Mouse (Mus musculus): ENCODE data around the gene Pitpnc1. TPM values are rescaled to one million over a fixed set of nuclear protein-coding genes. Genes with fewer than 3 reads are reported as not detected.

The Pitpnc1 gene
- polyA plus RNA-seq, 1 experiment from 2014 or later = 35.2 TPM

DNA sequence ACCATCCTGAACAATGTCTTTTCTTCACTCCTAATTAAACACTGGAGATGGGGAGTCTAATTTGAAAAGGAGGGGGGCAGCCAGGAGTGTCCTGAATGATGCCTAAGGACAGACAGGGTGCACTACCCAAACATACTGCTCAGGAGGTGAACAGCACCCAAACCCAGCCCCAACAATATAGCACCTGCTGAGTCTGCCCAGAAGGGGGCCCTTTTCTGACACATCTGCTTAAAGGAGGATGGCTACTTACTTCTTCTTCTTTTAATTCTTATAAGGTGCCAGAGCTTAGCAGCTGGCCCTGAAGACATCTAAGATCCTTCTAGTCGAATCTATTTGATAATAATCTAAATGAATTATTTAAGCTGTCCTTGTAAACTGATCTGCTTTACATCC is 247.3 kb downstream of the Pitpnc1 start:
- WGBS = 83% methylated on average over 1 of the region's 1 CpGs
- Histone ChIP-seq H3K9ac (no peak overlapping the region), H3K4me1 (replicated peaks) (peaks cover 13% of the 10 kb centered on the region; the same call in 1 of the 2 replicates), H3K36me3 (peaks cover 17% of the 10 kb centered on the region), H3K4me2 (no peak overlapping the region), H3K9me3 (no peaks in the 10 kb centered on the region), H3K4me3 (no peak overlapping the region), H3K27ac (no peak overlapping the region), H3K27me3 (no peaks in the 10 kb centered on the region)
- no peak for ATAC-seq (ENCODE audit: low FRiP score)

DNA sequence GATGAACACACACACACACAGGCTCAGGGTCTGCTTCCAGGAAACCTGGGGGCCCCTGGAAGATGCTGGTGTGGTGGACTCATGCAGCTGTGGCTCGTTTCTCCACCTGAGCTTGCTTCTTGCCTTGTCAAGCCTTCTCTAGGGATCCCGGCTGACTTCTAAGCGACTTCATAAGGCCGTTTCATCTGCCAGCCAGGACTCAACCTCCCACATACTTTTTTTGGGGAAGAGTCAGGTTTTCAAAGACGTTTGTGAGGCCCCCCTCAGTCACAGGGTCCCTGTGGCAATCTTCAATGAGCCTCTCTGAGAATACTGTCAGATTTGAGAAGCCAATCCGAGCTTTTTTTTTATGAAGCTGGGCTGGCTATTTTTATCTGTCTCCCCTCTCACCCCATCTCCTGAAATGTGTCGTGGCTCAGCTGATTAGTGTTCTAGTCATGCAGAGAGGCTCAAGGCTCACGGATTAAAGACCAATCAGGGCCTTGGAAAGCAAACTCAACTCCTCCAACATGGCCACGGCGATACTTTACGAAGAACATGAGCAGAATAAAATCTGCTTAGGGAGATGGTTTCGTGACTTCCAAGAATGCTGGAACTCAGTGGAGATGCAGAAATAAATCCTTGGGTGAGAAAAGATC is 247.8 kb downstream of the Pitpnc1 start:
- Histone ChIP-seq H3K9ac (no peak overlapping the region), H3K4me2 (no peak overlapping the region), H3K27me3 (no peaks in the 10 kb centered on the region), H3K4me1 (replicated peaks) (peaks cover 13% of the 10 kb centered on the region; the same call in 1 of the 2 replicates), H3K9me3 (no peaks in the 10 kb centered on the region), H3K36me3 (peaks cover 14% of the 10 kb centered on the region), H3K27ac (0 out of 2 replicates have a peak overlapping the region, but pooled peaks have one; percentile 37), H3K4me3 (no peak overlapping the region)
- 62% methylated on average over 12 of the region's 12 CpGs for WGBS
- ATAC-seq (ENCODE audit: low FRiP score) = no peak

DNA sequence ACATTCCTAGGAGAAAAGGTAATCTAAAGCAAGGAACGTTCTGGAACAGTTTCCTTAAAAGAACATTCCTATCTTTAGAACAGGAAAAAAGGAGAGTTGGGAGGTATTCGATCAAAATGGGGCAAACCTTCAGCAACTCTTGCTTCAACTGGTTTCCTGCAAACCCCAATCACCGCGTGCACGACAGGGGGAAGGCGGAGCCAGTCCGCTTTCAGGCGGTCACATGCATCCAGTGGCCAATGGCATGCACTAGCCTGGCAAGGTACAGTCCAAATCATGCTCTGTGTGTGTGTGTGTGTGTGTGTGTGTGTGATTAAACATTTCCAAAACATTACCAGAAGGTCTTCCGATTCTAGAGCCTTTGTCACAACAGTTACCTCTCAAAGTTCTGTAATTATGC is 255.4 kb downstream of the Pitpnc1 start:
- no peak overlapping the region for H3K9ac ChIP-seq
- H3K4me1 ChIP-seq (replicated peaks) = no peaks in the 10 kb centered on the region
- WGBS = 93% methylated on average over 9 of the region's 9 CpGs
- no peak overlapping the region for H3K4me2 ChIP-seq
- H3K9me3 ChIP-seq = no peaks in the 10 kb centered on the region
- H3K36me3 ChIP-seq = peaks cover 13% of the 10 kb centered on the region
- H3K27ac ChIP-seq = no peak overlapping the region
- H3K27me3 ChIP-seq = no peaks in the 10 kb centered on the region
- H3K4me3 ChIP-seq = no peak overlapping the region
- ATAC-seq (ENCODE audit: low FRiP score) = no peak

DNA sequence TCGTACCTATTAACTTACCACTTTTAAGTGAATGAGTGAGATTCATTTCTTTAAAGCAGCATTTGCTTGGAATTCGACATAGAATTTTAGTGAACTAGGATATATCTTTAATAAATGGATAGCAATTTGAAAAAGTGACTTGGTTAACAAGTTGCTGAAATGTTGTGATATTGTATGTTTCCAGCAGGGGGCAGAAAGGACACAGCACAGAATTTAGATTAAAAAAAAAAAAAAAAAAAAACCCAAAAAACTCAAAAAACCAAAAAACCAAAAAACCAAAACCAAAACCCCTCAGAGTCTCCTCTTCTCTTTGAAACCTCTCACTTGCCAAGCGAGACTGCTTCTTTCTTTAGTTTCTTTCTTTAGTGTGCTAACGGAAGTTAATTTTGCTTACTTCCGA is 256.8 kb downstream of the Pitpnc1 start:
- no peak for ATAC-seq (ENCODE audit: low FRiP score)
- no peaks in the 10 kb centered on the region for H3K9me3 ChIP-seq
- 79% methylated on average over 5 of the region's 5 CpGs for WGBS

DNA sequence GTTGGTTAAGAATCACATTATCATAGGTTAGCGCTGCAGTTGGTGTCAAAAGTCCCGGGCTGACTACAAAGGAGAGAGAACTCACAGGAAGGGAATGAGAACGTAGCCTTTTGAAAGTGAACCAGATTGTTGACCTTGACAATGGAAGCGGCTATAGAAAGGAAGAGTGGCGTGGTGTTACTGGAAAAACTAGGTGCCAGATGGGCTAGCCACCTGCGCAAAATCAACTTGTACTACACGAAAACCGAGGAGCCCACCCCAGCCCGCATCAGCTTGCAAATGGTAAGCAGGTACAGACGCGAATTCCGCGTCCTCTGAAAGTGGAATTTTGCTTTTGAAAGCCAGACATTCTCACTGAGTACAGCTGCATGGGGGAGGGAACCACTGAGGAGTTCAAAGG is 260.7 kb downstream of the Pitpnc1 start:
- no peaks in the 10 kb centered on the region for H3K27me3 ChIP-seq
- H3K4me1 ChIP-seq (replicated peaks) = no peaks in the 10 kb centered on the region
- H3K4me2 ChIP-seq = no peak overlapping the region
- no peak overlapping the region for H3K4me3 ChIP-seq
- H3K9ac ChIP-seq = no peak overlapping the region
- H3K27ac ChIP-seq = no peak overlapping the region
- WGBS = 82% methylated on average over 13 of the region's 13 CpGs
- no peak for ATAC-seq (ENCODE audit: low FRiP score)
- H3K36me3 ChIP-seq = 0 out of 2 replicates have a peak, but pooled peaks cover 2% of the 10 kb centered on the region
- H3K9me3 ChIP-seq = no peaks in the 10 kb centered on the region

More for the DNA sequence above, 256.8 kb downstream of the Pitpnc1 start:
- Histone ChIP-seq H3K4me1 (replicated peaks) (no peaks in the 10 kb centered on the region), H3K4me2 (no peak overlapping the region), H3K4me3 (no peak overlapping the region), H3K27me3 (no peaks in the 10 kb centered on the region), H3K27ac (no peak overlapping the region), H3K9ac (no peak overlapping the region), H3K36me3 (peaks cover 13% of the 10 kb centered on the region)

DNA sequence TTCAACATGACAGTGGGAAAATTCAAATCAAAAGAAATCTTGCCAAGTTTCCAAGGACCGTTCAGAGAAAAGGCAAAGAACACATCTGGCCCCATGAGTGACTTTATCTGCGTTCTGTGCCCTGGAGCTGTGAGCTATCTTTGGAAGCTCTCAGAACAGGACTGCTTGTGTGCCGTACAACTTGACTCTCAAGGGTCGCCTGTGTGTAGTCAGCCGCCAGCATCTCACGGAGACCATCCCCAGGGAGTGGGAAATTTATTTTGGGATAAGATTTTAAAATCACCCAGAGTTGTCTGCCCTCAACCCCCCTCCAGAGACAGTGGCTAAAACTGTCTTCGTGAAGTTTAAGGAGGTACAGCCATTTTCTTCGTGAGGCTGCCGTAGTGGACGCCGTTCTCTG is 268.7 kb downstream of the Pitpnc1 start:
- H3K4me3 ChIP-seq = no peak overlapping the region
- no peaks in the 10 kb centered on the region for H3K9me3 ChIP-seq
- no peaks in the 10 kb centered on the region for H3K36me3 ChIP-seq
- ATAC-seq (ENCODE audit: low FRiP score) = no peak
- no peaks in the 10 kb centered on the region for H3K4me1 ChIP-seq (replicated peaks)
- H3K27me3 ChIP-seq = no peaks in the 10 kb centered on the region
- 90% methylated on average over 11 of the region's 11 CpGs for WGBS
- no peak overlapping the region for H3K27ac ChIP-seq
- H3K9ac ChIP-seq = no peak overlapping the region
- no peak overlapping the region for H3K4me2 ChIP-seq

DNA sequence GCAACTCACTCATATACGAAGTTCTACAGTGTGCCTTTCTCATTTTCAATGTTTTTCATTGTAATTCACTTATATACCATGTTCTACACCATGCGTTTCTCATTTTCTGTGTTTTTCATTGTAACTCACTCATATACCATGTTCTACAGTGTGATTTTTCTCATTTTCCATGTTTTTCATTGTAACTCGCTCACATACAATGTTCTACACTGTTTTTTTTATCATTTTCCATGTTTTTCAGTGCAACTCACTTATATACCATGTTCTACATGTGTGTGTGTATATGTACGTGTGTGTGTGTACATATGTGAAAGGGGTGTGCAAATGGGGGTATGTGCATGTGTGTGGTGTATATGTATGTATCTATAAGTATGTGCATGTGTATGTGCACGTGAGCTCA is 271.2 kb downstream of the Pitpnc1 start:
- ATAC-seq (ENCODE audit: low FRiP score) = no peak
- no peak overlapping the region for H3K27ac ChIP-seq
- H3K9ac ChIP-seq = no peak overlapping the region
- H3K9me3 ChIP-seq = no peaks in the 10 kb centered on the region
- WGBS = 79% methylated on average over 5 of the region's 5 CpGs
- no peaks in the 10 kb centered on the region for H3K36me3 ChIP-seq
- no peaks in the 10 kb centered on the region for H3K27me3 ChIP-seq
- H3K4me1 ChIP-seq (replicated peaks) = no peaks in the 10 kb centered on the region
- H3K4me3 ChIP-seq = no peak overlapping the region
- H3K4me2 ChIP-seq = no peak overlapping the region

DNA sequence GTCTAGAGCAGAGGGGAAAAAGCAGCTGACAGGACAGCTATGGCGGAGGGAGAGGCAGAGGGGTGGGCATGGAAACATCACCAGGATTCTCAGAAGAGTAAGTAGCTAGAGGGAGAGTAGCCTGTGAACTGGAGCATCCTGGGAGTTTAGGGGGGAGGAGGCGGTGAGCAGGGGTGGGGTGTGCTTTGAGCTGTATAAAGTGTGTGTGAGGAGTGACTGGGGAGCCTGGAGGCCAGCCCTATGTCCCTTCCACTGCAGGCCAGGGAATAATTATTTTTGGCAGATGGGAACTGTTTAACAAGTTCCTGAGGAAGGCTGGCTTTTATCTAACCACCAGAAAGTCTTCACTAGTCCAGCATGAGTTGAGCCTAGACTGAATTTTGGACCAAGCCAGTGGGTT is 275.2 kb downstream of the Pitpnc1 start:
- WGBS = 82% methylated on average over 2 of the region's 2 CpGs
- Histone ChIP-seq H3K4me3 (no peak overlapping the region), H3K27ac (no peak overlapping the region), H3K9ac (no peak overlapping the region), H3K4me1 (replicated peaks) (no peaks in the 10 kb centered on the region), H3K4me2 (no peak overlapping the region), H3K36me3 (no peaks in the 10 kb centered on the region), H3K27me3 (no peaks in the 10 kb centered on the region), H3K9me3 (no peaks in the 10 kb centered on the region)
- ATAC-seq (ENCODE audit: low FRiP score) = no peak

DNA sequence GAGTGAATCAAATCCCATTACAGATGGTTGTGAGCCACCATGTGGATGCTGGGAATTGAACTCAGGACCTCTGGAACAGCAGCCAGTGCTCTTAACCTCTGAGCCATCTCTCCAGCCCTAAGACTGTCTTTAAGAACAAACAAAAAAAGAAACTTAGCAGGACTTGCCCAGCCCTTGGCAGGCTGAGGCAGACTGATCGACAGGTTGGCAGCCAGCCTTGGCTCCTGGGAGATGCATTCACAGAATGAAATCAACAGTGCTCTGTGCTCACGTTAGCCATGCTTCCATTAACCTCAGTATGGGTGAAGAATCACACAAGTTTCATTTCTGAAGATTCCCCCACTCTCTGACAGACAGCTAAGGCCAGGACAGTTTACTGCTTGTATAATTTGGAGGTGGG is 280.1 kb downstream of the Pitpnc1 start:
- ATAC-seq (ENCODE audit: low FRiP score) = no peak
- no peaks in the 10 kb centered on the region for H3K27me3 ChIP-seq
- no peak overlapping the region for H3K27ac ChIP-seq
- WGBS = 69% methylated on average over 2 of the region's 2 CpGs
- peaks cover 11% of the 10 kb centered on the region for H3K4me1 ChIP-seq (replicated peaks)
- H3K36me3 ChIP-seq = peaks cover 8% of the 10 kb centered on the region
- no peak overlapping the region for H3K9ac ChIP-seq
- no peaks in the 10 kb centered on the region for H3K9me3 ChIP-seq
- H3K4me2 ChIP-seq = no peak overlapping the region
- H3K4me3 ChIP-seq = no peak overlapping the region

DNA sequence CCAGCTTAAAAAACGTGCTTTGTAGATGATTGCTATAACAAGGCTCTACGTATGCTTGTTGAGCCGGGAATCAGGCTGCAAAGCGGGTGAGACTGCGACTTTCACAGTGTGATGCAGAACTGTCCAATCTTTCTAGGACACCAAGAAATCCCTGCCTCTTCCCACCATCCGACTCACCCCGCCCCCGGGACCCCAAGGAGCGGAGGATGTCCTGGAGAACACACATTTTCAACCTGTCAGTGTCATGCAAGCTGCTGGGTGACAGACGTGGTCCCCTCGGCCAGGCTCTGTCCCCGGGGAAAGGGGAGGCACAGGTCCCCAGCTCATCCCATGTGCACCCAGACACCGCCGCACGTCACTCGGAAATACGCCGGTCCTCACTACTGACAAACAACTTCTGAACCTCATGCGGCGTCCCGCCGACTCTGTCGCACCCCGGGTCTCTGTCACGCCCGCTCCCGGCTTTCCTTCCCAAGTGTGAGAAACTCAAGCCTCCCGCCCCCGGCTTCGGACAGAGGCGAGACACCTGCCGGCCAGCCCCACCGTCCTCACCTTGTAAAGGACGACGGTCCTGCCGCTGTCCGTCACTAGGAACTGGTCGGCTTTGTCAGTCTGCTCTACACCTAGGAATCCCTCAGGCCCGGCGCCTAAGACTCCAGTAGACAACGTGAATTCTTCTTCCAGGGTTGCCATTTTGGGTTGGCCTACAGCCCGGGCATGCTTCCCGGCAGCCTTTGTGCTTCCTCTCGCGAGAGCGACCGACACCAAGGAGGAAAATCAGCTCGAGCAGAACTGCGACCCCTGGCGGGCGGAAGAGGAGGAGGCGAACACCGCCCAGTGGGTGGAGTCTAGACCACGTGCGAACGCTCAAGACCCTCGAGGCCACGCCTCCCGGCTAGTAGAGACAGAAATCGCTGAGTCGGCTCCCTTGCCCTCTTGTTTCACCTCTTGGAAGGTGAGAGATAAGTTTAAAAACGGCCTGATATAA is 281.6 kb downstream of the Pitpnc1 start, which contains the start of gene Nol11:
Gene Nol11, minus strand, starts transcription at position 817 of the 988 bp plus-strand sequence.
- Histone ChIP-seq H3K4me2 (peak within 1 kb of the TSS; percentile 78), H3K27ac (peak within 1 kb of the TSS; percentile 84), H3K27me3 (no peaks in the 10 kb centered on the region), H3K4me1 (replicated peaks) (peaks cover 11% of the 10 kb centered on the region), H3K9ac (peak within 1 kb of the TSS; percentile 87), H3K36me3 (peaks cover 24% of the 10 kb centered on the region), H3K4me3 (peak within 1 kb of the TSS; percentile 77), H3K9me3 (no peaks in the 10 kb centered on the region)
- WGBS = 0% methylated on average over 62 of the region's 62 CpGs
- peak; percentile 93 for ATAC-seq (ENCODE audit: low FRiP score)

DNA sequence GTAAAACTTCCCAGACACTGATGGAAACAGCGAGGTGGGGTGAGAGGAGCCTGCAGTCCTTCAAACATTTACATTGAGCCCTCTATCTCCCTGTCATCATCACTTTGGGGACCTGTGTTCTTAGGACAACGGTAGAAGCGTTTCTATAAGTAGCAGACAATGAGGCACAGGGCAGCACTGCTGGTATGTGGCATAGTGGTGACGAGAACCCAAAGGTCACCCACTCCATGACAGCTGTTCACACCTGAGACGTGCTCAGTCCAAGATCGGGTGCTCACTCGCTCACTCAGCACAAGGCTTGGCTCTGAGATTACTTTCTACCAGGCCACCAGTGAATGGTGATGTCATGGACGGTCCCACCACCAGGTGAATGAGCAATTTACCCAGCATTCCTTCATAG is 286.7 kb downstream of the Pitpnc1 start:
- peaks cover 69% of the 10 kb centered on the region for H3K36me3 ChIP-seq
- WGBS = 91% methylated on average over 8 of the region's 8 CpGs
- ATAC-seq (ENCODE audit: low FRiP score) = no peak

DNA sequence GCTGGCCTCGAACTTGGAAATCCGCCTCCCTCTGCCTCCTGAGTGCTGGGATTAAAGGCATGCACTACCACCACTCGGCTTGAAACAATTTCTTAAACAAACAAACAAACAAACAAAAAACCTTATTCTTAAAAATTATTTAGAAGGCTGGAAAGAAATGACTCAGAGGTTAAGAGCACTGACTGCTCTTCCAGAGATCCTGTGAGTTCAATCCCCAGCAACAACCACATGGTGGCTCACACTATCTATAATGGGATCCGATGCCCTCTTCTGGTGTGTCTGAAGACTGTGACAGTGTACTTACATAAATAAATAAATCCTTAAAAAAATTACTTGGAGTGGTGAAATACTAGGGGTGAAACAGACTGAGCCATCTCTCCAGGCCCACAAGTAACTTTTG is 309.3 kb downstream of the Pitpnc1 start:
- ATAC-seq (ENCODE audit: low FRiP score) = no peak
- Histone ChIP-seq H3K36me3 (peaks cover 19% of the 10 kb centered on the region), H3K4me1 (replicated peaks) (no peaks in the 10 kb centered on the region), H3K4me2 (no peak overlapping the region), H3K27me3 (no peaks in the 10 kb centered on the region), H3K27ac (no peak overlapping the region), H3K4me3 (no peak overlapping the region), H3K9ac (no peak overlapping the region), H3K9me3 (peaks cover 4% of the 10 kb centered on the region; the same call in 1 of the 2 replicates)
- WGBS = 92% methylated on average over 4 of the region's 4 CpGs

More for the DNA sequence above, 286.7 kb downstream of the Pitpnc1 start:
- no peak overlapping the region for H3K9ac ChIP-seq
- H3K4me1 ChIP-seq (replicated peaks) = peaks cover 11% of the 10 kb centered on the region
- H3K27ac ChIP-seq = no peak overlapping the region
- no peak overlapping the region for H3K4me3 ChIP-seq
- no peak overlapping the region for H3K4me2 ChIP-seq
- H3K9me3 ChIP-seq = no peaks in the 10 kb centered on the region
- H3K27me3 ChIP-seq = no peaks in the 10 kb centered on the region
